Mouse (Mus musculus): Measurements from ENCODE around the gene Ip6k1.
A peak's percentile ranks its signal among the peaks of the same experiment; 100 is the strongest.

Ip6k1 gene

GRCm38 (mm10) chr9:108055061-108055460, 52.8 kb downstream of the Ip6k1 start:
- no peak for DNase-seq (ENCODE audit: extremely low spot score, low read depth, low spot score)

GRCm38 (mm10) chr9:108055661-108056237, 53.4 kb downstream of the Ip6k1 start:
- DNase-seq (ENCODE audit: extremely low spot score, low read depth, low spot score): no peak

DNA sequence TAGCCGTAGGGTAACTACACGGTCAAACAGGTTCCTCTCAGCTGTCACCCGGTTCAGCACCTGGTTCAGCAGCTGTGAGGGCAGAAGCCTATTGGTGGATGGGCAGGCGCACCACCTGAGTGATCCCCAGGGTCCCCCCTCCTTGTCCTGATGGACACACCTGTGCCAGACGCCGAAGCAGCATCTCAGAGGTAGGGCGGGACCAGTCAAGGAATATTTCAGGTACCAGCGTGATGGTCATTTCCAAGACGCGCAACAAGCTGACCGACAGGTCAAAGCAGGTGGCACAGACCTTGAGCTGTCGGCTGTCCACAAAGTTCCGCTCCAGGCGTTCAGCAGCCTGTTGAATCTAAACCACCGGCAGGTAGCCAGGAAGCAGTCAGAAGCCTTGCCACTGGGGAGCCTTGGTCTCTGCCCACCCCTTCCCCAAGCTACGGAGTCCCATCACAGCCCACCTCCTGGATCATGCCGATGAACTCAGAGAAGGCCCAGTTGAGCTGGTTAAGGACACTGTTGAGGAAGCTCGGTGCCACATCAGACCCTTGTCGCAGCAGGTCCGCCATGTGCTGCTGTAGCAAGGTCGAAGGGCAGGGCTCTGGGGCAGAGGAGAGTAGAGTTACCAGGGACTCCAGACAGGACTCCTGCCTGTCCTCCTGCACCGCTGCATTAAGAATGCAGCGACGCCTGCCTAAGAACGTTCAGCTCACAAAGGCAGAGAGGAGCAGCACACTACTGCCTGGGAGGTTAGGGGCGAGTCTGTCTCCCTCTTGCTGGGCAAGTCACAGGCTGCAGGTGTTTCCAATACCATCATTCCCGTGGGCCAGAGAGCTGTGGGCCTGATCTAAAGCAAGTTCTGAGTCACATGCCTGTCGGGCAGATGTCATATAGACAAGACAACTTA, 54.3 kb downstream of the Ip6k1 start:
- no peak for DNase-seq (ENCODE audit: extremely low spot score, low read depth, low spot score)

- no peak for DNase-seq (ENCODE audit: extremely low spot score, low read depth, low spot score)
These were observed 54.9 kb downstream of the Ip6k1 start for GRCm38 (mm10) chr9:108057262-108057562.

GRCm38 (mm10) chr9:108058291-108058690, 56.0 kb downstream of the Ip6k1 start:
- DNase-seq (ENCODE audit: extremely low spot score, low read depth, low spot score): no peak

DNA sequence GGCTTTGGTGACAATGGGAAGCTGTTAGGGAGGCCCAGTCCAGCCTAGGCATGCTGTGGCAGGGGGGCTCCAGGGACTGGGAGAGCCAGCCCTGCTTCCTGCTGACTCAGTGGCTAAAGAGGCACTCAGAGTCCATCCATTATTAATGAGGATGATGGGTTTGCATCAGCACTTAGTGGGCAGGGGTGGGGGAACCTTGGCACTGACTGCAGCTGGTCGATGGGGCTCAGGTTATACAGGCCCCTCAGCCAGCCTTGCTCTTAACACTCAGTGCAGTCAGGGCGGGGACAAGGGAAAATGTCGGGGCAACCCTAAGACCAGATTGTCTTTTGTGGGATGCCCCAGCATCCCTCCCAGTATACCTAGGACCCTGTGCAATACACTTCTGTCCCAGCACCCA, 59.8 kb downstream of the Ip6k1 start:
- DNase-seq (ENCODE audit: extremely low spot score, low read depth, low spot score): no peak

DNA sequence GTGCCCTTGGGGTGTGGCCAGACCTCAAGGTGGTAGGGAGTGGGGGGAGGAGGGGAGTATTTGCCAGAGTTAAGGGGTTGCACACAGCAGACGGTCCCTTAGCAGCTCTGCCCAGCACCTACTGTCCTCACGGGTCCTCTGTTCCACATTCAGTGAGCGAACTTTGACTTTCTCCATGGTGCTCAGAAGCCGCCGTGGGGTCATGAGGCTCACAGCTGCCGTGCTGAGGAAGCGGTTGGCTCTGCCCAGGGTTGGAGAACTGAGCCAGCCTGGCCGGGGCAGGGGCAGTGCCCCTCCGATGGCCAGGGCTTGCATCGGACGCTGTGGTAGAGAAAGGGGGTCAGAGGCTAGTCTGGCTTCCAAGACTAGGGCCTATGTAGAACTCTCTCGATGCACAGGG, 61.1 kb downstream of the Ip6k1 start:
- DNase-seq (ENCODE audit: extremely low spot score, low read depth, low spot score): no peak

GRCm38 (mm10) chr9:108065491-108066011, 63.2 kb downstream of the Ip6k1 start:
- DNase-seq (ENCODE audit: extremely low spot score, low read depth, low spot score): no peak

GRCm38 (mm10) chr9:108067199-108067598, 64.9 kb downstream of the Ip6k1 start:
- DNase-seq (ENCODE audit: extremely low spot score, low read depth, low spot score): no peak

DNA sequence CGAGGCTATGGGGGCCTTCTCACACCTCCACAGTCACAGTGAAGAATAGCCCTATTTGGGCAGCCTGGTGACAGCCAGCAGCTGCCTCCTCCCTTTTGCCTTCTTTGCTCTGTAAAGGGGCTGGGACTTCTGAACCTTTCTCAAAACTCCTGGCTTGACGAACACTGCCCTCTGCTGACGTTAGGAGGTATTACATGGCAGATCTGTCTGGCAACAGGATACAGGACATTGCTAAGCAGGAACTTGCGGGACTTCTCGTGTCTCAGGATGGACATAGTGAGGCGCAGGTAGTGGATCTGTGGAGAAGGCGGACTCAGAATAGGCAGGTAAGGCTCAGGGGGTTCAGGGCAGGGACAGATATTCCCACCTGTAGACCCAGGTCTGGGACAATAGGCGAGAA, 65.6 kb downstream of the Ip6k1 start:
- peak; percentile 86 for DNase-seq (ENCODE audit: extremely low spot score, low read depth, low spot score)

DNA sequence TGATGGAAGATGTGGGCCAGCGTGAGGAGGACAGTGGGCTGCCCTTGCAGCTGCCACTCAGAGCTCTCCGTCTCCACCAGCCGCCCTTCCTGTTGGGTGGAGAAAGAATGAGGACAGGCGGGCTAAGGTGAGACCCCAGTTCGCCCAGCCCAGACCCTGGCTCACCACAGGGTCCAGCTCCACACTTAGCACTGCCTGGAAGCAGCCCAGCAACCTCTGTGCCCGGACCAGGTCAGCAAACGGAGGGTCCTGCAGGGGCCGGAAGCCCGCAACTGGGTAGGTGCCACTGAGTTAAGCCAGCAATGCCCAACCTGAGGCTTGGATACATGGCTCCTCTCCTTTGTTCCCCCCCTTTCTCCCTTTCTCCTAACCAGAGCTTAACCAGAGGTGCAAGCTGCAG, 66.7 kb downstream of the Ip6k1 start:
- no peak for DNase-seq (ENCODE audit: extremely low spot score, low read depth, low spot score)

DNA sequence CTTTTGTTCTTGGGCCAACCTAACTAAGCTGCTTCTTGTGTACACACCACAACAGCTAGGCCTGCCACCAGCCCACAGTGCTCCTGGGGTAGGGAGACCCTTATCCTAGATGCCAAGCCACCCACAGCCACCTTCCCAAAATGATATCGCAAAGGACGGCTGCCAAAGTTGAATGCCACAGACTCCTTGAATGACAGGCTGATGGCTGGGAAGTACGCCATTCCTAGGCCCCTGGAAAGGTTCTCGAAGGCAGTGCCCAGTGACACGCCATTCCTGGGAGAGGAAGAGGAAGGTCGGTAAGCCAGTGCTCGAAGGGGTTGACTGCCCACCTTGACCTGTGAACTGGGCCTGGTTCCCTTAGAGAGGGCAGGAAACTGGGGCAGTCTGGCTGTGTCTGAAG, 67.2 kb downstream of the Ip6k1 start:
- DNase-seq (ENCODE audit: extremely low spot score, low read depth, low spot score): no peak

GRCm38 (mm10) chr9:108071801-108072200, 69.5 kb downstream of the Ip6k1 start:
- no peak for DNase-seq (ENCODE audit: extremely low spot score, low read depth, low spot score)

- no peak for DNase-seq (ENCODE audit: extremely low spot score, low read depth, low spot score)
These were observed 70.2 kb downstream of the Ip6k1 start for GRCm38 (mm10) chr9:108072481-108072924.

GRCm38 (mm10) chr9:108073141-108073930, 71.0 kb downstream of the Ip6k1 start:
- no peak for DNase-seq (ENCODE audit: extremely low spot score, low read depth, low spot score)

GRCm38 (mm10) chr9:108080168-108080567, 77.9 kb downstream of the Ip6k1 start, which contains the start of gene Mst1:
Mst1 (plus strand) TSS chr9:108080436.
- no peak for DNase-seq (ENCODE audit: extremely low spot score, low read depth, low spot score)

DNA sequence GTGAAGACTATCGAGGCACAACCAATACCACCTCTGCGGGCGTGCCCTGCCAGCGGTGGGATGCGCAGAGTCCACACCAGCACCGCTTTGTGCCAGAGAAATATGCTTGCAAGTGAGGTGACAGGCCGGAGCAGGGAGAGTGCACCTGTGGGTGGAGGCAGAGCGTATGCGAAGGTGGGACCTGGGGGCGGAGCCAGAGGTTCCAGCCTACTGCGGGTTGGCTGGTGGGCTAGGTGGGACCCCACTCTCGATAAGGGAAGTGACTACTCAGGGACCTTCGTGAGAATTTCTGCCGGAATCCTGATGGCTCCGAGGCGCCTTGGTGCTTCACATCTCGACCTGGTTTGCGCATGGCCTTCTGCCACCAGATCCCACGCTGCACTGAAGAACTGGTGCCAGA, 80.2 kb downstream of the Ip6k1 start:
- no peak for DNase-seq (ENCODE audit: extremely low spot score, low read depth, low spot score)

DNA sequence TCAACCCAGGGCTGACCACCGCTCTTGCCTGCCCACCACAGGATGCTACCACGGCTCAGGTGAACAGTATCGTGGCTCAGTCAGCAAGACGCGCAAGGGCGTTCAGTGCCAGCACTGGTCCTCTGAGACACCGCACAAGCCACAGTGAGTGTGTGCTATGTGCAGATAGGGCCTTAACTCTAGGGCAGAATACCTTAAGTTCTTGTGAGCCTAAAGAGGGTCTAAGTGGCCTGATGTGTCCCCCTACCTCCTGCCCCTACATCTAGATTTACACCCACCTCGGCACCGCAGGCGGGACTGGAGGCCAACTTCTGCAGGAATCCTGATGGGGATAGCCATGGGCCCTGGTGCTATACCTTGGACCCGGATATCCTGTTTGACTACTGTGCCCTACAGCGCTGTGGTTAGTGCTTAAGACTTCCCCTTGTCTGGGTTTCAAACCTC, 80.7 kb downstream of the Ip6k1 start, which contains the start of gene Rnf123:
TSS of gene Rnf123 (minus strand) at position 359 of the 444 bp plus-strand sequence.
- DNase-seq (ENCODE audit: extremely low spot score, low read depth, low spot score): no peak

- no peak for DNase-seq (ENCODE audit: extremely low spot score, low read depth, low spot score)
These were observed 81.3 kb downstream of the Ip6k1 start for GRCm38 (mm10) chr9:108083561-108083960.

- no peak for DNase-seq (ENCODE audit: extremely low spot score, low read depth, low spot score)
These were observed 83.0 kb downstream of the Ip6k1 start for GRCm38 (mm10) chr9:108085261-108085660.

DNA sequence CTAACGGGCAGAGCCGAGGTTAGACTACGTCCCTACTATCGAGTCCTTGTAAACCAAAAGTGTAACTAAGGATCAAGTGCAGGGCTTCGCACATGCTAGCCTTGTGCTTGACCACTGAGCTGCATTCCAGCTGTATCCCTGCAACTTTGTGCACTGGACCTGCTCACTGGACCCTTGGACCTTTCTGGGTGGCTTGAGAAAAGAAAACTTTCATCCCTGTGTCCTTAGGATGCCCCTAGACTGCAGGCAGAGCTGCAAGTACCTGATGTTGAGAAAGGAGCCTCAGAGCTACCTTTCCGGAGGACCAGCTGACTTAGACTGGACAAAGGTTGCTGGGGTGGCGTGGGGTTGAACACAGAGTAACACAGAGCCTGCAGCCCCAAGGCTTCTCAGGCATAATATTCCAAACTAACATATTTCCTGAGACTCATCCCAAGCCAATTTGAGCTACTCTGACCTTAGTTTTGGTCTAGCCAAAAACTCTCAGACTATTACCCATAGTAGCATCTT, 88.4 kb downstream of the Ip6k1 start:
- no peak for DNase-seq (ENCODE audit: extremely low spot score, low read depth, low spot score)
